13 mouse cellular contexts compared by ENCODE assay signal in the genomic region with DNA sequence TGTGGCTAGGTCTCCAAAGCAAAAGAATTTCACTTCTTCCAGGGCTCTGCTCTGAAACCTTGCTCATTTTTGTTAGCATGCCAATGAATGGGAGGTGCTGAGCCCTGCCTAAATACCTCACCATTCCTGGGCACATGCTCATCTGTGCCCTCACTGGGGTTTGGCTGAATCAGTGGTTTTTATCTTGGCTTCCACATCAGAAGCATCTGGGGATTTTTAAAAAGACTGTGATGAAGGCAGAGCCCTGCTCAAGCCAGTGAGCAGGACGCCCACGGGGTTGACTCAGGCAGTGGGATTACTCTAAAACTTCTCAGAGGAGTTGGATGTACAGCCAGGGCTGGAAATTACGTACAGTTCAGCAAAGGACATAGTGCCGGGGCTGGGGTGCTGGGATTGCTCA. TPM values are rescaled to one million over a fixed set of nuclear protein-coding genes. Genes with fewer than 3 reads are reported as not detected.
A peak's percentile ranks its signal among the peaks of the same experiment; 100 is the strongest.
DNase-seq lines count a peak whose midpoint lies in the region; ATAC-seq and TF ChIP-seq lines count a peak whose summit lies in the region.
"Had no signal": no experiment of that assay in that cellular context is flagged by ENCODE, and none has a peak within 500 bp of the region (broad histone marks: within the 10 kb centered on the region; RNA-seq: fewer than 3 reads in every experiment).

No protein-coding gene starts in this region.

- H3K4me2 ChIP-seq in embryonic facial prominence, embryonic 13.5 days, result no peak overlapping the region
- no peak overlapping the region for H3K4me2 ChIP-seq in intestine, embryonic 15.5 days (replicated peaks)
- no peak overlapping the region for H3K4me2 ChIP-seq in forebrain, postnatal 0 days (ENCODE audit: low read depth)
- H3K4me2 ChIP-seq: heart, embryonic 12.5 days; liver, embryonic 12.5 days had no signal

- H3K27me3 ChIP-seq in embryonic facial prominence, embryonic 13.5 days, result no peaks in the 10 kb centered on the region
- no peaks in the 10 kb centered on the region for H3K27me3 ChIP-seq in embryonic facial prominence, embryonic 10.5 days (replicated peaks; ENCODE audit: low read depth, poor library complexity, severe bottlenecking)
- H3K27me3 ChIP-seq in intestine, embryonic 15.5 days (replicated peaks), result no peaks in the 10 kb centered on the region
- H3K27me3 ChIP-seq in forebrain, postnatal 0 days (ENCODE audit: insufficient read depth, low read length), result no peaks in the 10 kb centered on the region
- H3K27me3 ChIP-seq: heart, embryonic 12.5 days; liver, embryonic 12.5 days had no signal

- H3K4me1 ChIP-seq in embryonic facial prominence, embryonic 13.5 days, result peaks cover 42% of the 10 kb centered on the region
- H3K4me1 ChIP-seq in embryonic facial prominence, embryonic 10.5 days, result peaks cover 27% of the 10 kb centered on the region
- peaks cover 15% of the 10 kb centered on the region; the same call in 1 of the 2 replicates for H3K4me1 ChIP-seq in intestine, embryonic 15.5 days (replicated peaks)
- H3K4me1 ChIP-seq in forebrain, postnatal 0 days (ENCODE audit: insufficient read depth), result no peaks in the 10 kb centered on the region

- no peak for DNase-seq in embryonic facial prominence, embryonic 10.5 days (ENCODE audit: low spot score)
- DNase-seq in left cerebral cortex, adult 2 months (ENCODE audit: extremely low spot score in 1 of 2, low spot score in 2 of 2), result peak; percentile 17 to 37
- no peak for DNase-seq in left cerebral cortex, adult 11 months (ENCODE audit: low spot score)
- peak; percentile 95 for DNase-seq in Muller cell, postnatal 12 days (ENCODE audit: inconsistent ontology term)
- DNase-seq in layer of hippocampus, adult 11-12 months (ENCODE audit: low spot score), result no peak
- no peak for DNase-seq in forebrain, postnatal 0 days
- DNase-seq: cerebellum, postnatal 10 days; kidney, adult 8-10 months had no signal

- intact Hi-C loops in left cerebral cortex, adult 2 months (cut with DNase I), result no loop called here

- ATAC-seq in embryonic facial prominence, embryonic 13.5 days (ENCODE audit: insufficient number of reproducible peaks, insufficient read depth, low FRiP score, low TSS enrichment, low read depth), result no peak
- no peak; the same call in 1 of the 2 replicates for ATAC-seq in intestine, embryonic 15.5 days
- ATAC-seq in forebrain, postnatal 0 days, result no peak
- ATAC-seq: liver, embryonic 12.5 days had no signal

- H3K36me3 ChIP-seq in embryonic facial prominence, embryonic 13.5 days, result peaks cover 34% of the 10 kb centered on the region
- peaks cover 8% of the 10 kb centered on the region; the same call in 1 of the 2 replicates for H3K36me3 ChIP-seq in embryonic facial prominence, embryonic 10.5 days (replicated peaks)
- peaks cover 5% of the 10 kb centered on the region for H3K36me3 ChIP-seq in intestine, embryonic 15.5 days
- H3K36me3 ChIP-seq in forebrain, postnatal 0 days (ENCODE audit: insufficient read depth), result no peaks in the 10 kb centered on the region

- no peak overlapping the region for H3K9ac ChIP-seq in embryonic facial prominence, embryonic 13.5 days
- H3K9ac ChIP-seq in intestine, embryonic 15.5 days, result no peak overlapping the region
- H3K9ac ChIP-seq in forebrain, postnatal 0 days, result no peak overlapping the region
- H3K9ac ChIP-seq: heart, embryonic 12.5 days; liver, embryonic 12.5 days had no signal

- peak overlapping the region; percentile 39 for H3K27ac ChIP-seq in embryonic facial prominence, embryonic 13.5 days
- no peak overlapping the region for H3K27ac ChIP-seq in embryonic facial prominence, embryonic 10.5 days (replicated peaks)
- H3K27ac ChIP-seq in left cerebral cortex, adult 2 months, result no peak overlapping the region
- H3K27ac ChIP-seq in intestine, embryonic 15.5 days, result 0 out of 2 replicates have a peak overlapping the region, but pooled peaks have one; percentile 49
- H3K27ac ChIP-seq in forebrain, postnatal 0 days (ENCODE audit: low read depth, low read length), result no peak overlapping the region
- H3K27ac ChIP-seq: liver, embryonic 12.5 days had no signal

- H3K4me3 ChIP-seq in embryonic facial prominence, embryonic 13.5 days, result no peak overlapping the region
- no peak overlapping the region for H3K4me3 ChIP-seq in embryonic facial prominence, embryonic 10.5 days
- no peak overlapping the region for H3K4me3 ChIP-seq in left cerebral cortex, adult 2 months
- no peak overlapping the region for H3K4me3 ChIP-seq in intestine, embryonic 15.5 days (replicated peaks)
- no peak overlapping the region for H3K4me3 ChIP-seq in forebrain, postnatal 0 days (ENCODE audit: low read depth, low read length)
- H3K4me3 ChIP-seq: erythroblast, embryonic 14.5 days; heart, embryonic 12.5 days; liver, embryonic 12.5 days had no signal

- WGBS in embryonic facial prominence, embryonic 13.5 days, result 61% methylated on average over 4 of the region's 4 CpGs
- WGBS in embryonic facial prominence, embryonic 10.5 days, result 84% methylated on average over 4 of the region's 4 CpGs
- WGBS in intestine, embryonic 15.5 days, result 78% methylated on average over 4 of the region's 4 CpGs
- 69% methylated on average over 4 of the region's 4 CpGs for WGBS in forebrain, postnatal 0 days

- no peak for TF ChIP-seq CTCF in left cerebral cortex, adult 2 months (IDR thresholded peaks at IDR 0.05)
- no peak for TF ChIP-seq CTCF in forebrain, postnatal 0 days (IDR thresholded peaks at IDR 0.05; ENCODE audit: low read depth)

- H3K9me3 ChIP-seq in embryonic facial prominence, embryonic 13.5 days, result no peaks in the 10 kb centered on the region
- H3K9me3 ChIP-seq in embryonic facial prominence, embryonic 10.5 days, result no peaks in the 10 kb centered on the region; the same call in 1 of the 2 replicates
- H3K9me3 ChIP-seq in intestine, embryonic 15.5 days, result no peaks in the 10 kb centered on the region
- H3K9me3 ChIP-seq in forebrain, postnatal 0 days (ENCODE audit: low read length), result no peaks in the 10 kb centered on the region
- H3K9me3 ChIP-seq: liver, embryonic 12.5 days had no signal

RNA-seq across cellular contexts. Expression of a gene that starts 22.3 kb away (rescaled TPM):
- 27.0 and 33.3 TPM in 2 replicates for polyA plus RNA-seq in embryonic facial prominence, embryonic 13.5 days (2015; fragmentation: Nextera tagmentation; extraction: Ambion mirVana)
- polyA plus RNA-seq in embryonic facial prominence, embryonic 10.5 days (2016; fragmentation: Nextera tagmentation; extraction: Ambion mirVana), result 8.6 and 9.2 TPM in 2 replicates
- total RNA-seq in left cerebral cortex, adult 2 months (2021), result 10 to 100 TPM; 10.3 to 12.6 TPM
- polyA plus RNA-seq in intestine, embryonic 15.5 days (2015; fragmentation: Nextera tagmentation; extraction: Ambion mirVana), result 28.3 and 31.8 TPM in 2 replicates
- total RNA-seq in forebrain, postnatal 0 days (2014; rRNA removed), result 13.9 and 20.8 TPM in 2 replicates
- polyA plus RNA-seq in forebrain, postnatal 0 days (2015; fragmentation: Nextera tagmentation; extraction: Ambion mirVana), result 6.3 and 6.5 TPM in 2 replicates

Comparison
In these comparisons a context has a peak if more than half of its experiments do, and no peak if none do; other contexts are left out.
1. H3K27ac ChIP-seq: peak in embryonic facial prominence, embryonic 13.5 days (single experiment) and intestine, embryonic 15.5 days (single experiment); none in embryonic facial prominence, embryonic 10.5 days (single experiment), left cerebral cortex, adult 2 months (single experiment) and forebrain, postnatal 0 days (single experiment).
2. DNase-seq: peak in left cerebral cortex, adult 2 months (2 of 2) and Muller cell, postnatal 12 days (single experiment); none in embryonic facial prominence, embryonic 10.5 days (single experiment), left cerebral cortex, adult 11 months (single experiment), layer of hippocampus, adult 11-12 months (single experiment) and forebrain, postnatal 0 days (single experiment).